Mouse (Mus musculus): ENCODE results near the gene Rpl11.

Rpl11 gene

DNA sequence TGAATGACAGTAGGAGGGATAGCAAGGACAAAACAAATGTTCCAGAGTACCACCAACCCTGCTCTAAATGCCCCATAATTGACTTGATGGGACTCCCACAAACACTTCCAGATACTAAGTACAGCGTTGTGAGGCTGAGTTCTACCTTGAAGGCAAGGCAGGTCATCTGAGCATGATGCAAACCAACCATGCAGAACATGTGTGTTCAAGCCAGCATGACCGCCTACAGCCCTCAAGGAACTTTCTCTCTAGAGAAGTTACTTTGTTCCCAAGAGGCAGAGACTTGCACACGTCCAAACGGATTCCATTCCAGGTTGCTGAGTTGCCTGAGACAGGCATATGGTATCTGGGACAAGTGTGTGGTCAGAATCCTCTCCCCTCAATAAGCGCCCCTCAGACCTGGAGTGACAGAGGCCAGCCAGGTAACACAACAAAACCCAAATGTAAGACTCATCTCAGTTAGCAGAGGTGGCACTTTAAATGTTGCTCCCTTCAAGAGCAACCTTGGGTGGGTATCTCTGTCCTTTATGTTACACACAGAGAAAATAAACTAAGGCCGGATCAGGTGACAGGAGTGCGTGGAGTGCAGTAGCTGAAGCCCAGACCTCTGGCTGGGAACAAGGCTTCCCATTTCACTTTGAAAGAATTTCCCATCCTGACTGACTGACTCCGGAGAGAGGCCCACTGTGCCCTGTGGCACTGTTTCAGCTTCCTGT lies 25.7 kb downstream of the Rpl11 start:
- no peak for DNase-seq (ENCODE audit: low spot score)

DNA sequence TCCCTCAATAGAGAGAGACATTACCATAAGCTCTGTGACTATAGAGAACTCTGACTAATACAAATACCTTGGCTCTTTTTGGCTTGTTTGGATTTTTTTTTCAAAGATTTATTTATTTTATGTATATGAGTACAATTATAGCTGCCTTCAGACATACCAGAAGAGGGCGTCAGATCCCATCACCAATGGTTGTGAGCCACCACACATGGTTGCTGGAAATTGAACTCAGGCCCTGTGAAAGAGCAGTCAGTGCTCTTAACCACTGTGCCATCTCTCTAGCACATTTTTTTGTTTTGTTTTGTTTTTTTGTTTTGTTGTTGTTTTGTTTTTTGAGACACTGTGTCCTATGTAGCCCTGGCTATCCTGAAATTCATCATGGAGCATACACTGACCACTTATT lies 27.9 kb downstream of the Rpl11 start:
- DNase-seq (ENCODE audit: low spot score): no peak

DNA sequence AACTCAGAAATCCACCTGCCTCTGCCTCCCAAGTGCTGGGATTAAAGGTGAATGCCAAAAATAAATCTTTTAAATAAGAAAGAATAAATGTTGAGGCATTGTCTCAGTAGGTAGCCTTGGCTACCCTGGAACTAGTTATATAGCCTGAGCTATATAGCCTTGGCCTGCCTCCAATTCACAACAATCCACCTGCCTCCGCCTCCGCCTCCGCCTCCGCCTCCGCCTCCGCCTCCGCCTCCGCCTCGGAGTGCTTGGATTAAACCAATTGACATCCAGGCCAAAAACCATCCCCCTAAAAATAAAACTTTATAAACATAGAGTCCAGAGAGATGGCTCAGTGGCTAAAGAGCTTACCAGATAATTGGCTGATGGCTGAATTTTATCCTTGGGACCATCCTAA lies 30.3 kb downstream of the Rpl11 start:
- no peak for DNase-seq (ENCODE audit: low spot score)

- peak; percentile 100 for DNase-seq (ENCODE audit: low spot score)
Observed at GRCm38 (mm10) chr4:136021549-136022047, 31.6 kb downstream of the Rpl11 start, which contains the start of gene Eloa. Gene Eloa (minus strand): TSS chr4:136021763.

DNA sequence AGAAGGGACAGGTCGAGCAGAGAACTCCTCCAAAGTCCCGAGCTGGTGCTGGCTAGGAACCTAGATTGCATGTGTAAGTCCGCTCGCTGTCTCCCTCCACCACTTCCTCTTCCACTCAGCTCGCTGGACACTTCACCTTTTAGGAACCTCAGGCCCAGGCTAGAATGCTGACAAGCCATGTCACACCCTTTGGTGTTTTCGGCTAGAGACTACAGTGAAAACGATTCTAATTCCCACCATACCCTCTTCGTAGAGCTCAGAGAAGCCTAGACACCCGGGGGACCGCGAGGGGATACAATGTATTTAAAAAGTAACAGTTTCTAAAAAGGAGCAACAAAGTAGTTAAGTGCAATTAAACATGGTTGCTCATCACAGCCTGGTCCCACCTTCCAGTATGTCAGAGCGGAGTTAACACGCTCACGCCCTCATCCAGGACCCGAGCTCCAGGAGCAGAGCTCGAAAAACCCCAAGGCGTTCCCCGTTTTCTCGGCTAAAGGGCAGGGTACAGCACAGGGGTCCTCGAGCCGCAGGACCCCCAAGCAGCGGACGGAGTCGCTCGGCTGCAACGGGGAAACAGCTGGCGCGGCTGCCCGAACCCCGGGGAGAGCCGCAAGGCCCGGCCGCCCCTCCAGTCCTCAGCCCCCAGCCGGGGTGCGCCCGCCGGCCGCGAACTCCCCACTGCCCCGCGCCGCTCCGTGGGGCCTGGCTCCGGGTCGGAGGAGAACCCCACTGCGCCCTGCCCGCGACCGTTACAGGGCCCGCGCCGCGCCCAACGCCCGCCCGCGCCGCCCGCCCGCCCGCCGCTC lies 32.3 kb downstream of the Rpl11 start:
- peak; percentile 33 for DNase-seq (ENCODE audit: low spot score)

GRCm38 (mm10) chr4:136016059-136016602 lies 37.1 kb downstream of the Rpl11 start:
- DNase-seq (ENCODE audit: low spot score): no peak

DNA sequence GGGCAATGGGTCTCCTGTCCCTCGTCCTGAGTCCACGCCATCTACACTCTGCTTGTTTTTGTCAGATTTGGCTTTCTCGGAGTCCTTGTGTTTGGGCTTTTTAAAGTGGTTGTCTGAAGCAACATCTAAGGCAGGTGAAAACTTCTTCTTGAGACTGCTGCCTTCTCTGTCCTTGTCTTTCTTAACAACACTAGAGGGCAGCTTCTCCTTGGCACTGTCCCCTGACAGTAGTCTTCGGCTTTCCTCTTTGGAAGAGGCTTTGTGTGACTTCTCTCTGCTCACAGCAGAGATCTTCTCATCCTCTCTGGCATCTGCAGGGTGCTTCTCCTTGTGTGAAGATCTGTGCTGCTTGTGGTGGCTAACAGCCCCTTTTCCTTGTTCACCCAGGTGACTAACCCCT lies 42.6 kb downstream of the Rpl11 start:
- DNase-seq (ENCODE audit: low spot score): no peak

- DNase-seq (ENCODE audit: low spot score): no peak
Observed at GRCm38 (mm10) chr4:136008782-136009447, 44.3 kb downstream of the Rpl11 start.

DNA sequence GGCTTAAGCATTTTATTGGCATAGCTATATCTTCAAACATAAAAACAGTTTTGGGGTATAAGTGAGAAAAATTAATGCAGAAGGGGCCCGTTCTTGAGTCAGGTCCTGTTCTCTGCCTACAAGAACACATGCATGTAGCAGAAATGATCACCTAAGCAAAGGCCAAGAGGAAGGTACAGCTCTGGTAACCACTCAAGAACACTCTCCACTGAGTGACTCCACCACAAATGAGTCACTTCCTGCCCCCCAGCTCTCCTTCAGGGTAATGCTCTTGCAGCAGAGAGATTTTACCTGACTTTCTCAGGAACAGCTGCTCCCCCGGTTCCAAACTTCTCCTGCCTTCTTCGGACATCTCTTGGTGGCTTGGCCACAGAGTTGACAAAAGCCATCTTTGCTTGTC lies 46.4 kb downstream of the Rpl11 start:
- no peak for DNase-seq (ENCODE audit: low spot score)

DNA sequence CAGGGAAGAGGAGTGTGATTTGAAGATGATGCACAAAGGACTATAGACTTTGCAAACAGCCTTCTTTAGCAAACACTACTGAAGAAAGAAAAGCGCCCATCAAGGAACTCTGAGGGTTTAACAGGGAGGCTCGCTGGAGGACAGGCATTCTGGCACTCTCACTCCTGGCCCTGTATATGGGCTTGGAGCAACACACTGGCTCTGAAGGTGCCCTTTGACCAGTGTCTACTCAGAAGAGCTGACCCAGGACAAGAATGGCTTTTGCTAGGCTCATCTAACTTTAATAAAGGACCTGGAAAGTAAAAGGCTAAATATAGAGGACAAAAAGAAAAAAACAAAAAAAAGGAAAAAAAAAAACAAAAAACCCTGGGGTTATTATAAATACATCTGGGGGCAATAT lies 48.3 kb downstream of the Rpl11 start:
- DNase-seq (ENCODE audit: low spot score): no peak

DNA sequence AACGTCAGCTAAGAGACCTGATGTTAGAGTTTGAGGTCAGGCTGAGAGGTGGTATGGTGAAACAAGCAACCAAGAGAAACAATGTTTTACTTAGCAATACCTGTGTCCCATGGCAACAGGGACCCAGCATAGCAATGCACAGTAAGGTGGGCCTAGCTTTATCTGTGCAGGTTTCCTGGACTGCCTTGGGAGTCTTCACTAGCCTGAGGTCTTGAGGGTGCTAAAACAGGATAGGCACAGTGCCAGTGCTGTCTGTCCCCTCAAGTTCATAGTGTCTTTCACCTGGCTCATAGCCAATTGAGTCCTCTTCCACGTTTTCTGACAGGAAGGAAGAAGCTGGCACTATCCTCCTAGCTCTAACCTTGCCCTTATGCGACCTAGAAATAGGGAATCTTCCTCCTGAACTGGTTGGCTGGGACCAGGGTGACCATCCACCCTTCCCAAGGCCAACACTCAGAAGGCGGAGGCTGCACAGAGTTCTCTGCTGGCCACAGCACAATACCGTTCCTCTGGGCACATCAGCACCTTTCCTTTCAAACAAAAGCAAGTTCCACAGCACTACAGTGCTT lies 49.0 kb downstream of the Rpl11 start:
- DNase-seq (ENCODE audit: low spot score): no peak

- no peak for DNase-seq (ENCODE audit: low spot score)
Observed at GRCm38 (mm10) chr4:135995118-135995517, 58.1 kb downstream of the Rpl11 start.

GRCm38 (mm10) chr4:135993941-135994340 lies 59.3 kb downstream of the Rpl11 start:
- DNase-seq (ENCODE audit: low spot score): no peak

- peak; percentile 17 for DNase-seq (ENCODE audit: low spot score)
Observed at GRCm38 (mm10) chr4:135987714-135988113, 65.5 kb downstream of the Rpl11 start.

- DNase-seq (ENCODE audit: low spot score): peak; percentile 93
Observed at GRCm38 (mm10) chr4:135986943-135987710, 66.1 kb downstream of the Rpl11 start, which contains the start of gene Pithd1. Gene Pithd1 (minus strand): TSS chr4:135987264.

GRCm38 (mm10) chr4:135986301-135986942 lies 66.8 kb downstream of the Rpl11 start:
- DNase-seq (ENCODE audit: low spot score): peak; percentile 34

GRCm38 (mm10) chr4:135985769-135986168 lies 67.5 kb downstream of the Rpl11 start:
- no peak for DNase-seq (ENCODE audit: low spot score)

DNA sequence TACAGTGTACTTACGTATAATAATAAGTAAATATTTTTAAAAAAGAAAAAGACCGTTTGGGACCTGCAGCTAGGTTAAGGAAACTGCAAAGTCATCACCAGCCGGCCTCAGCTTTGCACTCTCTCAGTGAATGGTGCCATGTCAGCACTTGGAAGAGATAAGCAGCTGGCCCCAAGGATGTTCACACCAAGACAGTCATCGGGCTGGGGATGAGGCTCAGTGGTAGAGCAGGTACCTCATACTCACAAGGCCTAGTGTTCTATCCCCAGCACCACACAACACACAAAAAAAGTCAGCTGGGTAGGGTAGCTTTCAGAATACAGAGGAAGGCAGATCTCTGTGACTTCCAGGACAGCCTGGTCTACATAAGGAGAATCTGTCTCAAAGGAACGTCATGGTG lies 68.0 kb downstream of the Rpl11 start:
- DNase-seq (ENCODE audit: low spot score): no peak

DNA sequence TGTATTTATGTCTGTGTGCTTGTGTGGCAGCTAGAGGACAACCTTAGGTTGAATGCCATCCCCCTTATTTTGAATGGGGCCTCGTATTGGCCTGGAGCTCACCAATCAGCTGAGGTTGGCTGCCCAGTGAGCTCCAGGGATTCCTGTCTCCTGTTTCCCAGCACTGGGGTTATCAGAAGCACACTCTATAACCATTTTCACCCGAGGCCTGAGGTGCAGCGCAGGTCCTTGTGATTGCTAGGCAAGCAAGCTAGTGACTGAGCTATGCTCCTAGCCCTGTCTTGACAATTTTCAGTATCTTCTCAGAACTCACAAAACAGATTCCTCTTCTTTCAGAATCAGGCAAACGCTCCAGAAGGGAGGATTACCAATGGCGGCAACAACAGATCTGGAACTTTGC lies 68.7 kb downstream of the Rpl11 start:
- DNase-seq (ENCODE audit: low spot score): no peak

GRCm38 (mm10) chr4:135981524-135982063 lies 71.6 kb downstream of the Rpl11 start:
- no peak for DNase-seq (ENCODE audit: low spot score)
